Mouse (Mus musculus): ENCODE results near the gene Kif16b. TPM values are rescaled to one million over a fixed set of nuclear protein-coding genes. Genes with fewer than 3 reads are reported as not detected.

Kif16b gene
- polyA plus RNA-seq, 1 experiment from 2014 or later: 10.3 TPM

DNA sequence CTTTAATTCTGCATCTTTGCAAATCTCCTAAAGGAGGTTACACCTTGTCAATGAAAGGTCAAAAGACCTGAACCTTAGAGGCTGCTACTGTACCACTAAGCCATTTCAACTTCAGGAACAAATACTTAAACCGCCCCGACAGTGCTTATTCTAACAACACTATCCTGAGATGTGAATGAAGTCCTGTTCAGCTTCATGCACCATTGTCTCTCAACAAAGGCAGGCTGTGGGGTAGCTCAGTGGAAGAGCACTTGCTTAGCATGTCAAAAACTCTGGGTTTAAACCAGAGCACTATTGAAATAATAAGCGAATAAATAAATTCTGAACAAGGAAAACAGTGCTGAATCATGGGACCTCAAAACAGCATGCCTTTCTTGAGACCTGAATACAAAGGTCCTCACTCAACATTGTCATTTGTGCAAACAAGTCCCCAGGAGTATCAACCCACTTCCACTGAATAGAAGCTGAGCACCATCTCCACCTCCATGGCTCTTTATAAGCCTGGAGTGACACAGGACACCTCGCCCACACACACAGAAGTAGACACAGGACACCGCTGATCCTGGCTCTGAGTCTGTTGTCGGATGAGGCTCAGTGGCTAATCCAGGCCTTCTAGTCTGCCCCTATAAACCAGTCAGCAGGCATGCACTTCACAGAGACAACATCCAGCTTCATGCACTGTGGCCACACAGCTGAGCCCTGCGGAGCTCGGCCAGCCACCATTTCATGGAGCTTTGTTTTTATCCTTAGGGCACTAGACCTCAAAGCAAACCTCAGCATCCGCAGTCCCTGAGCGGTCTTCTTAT is 68.5 kb downstream of the Kif16b start:
- peak; percentile 68 for ATAC-seq (ENCODE audit: insufficient read depth)
- TF ChIP-seq CTCF (IDR thresholded peaks at IDR 0.05; ENCODE audit: low read depth): no peak
- 60% methylated on average over 10 of the region's 10 CpGs for WGBS

DNA sequence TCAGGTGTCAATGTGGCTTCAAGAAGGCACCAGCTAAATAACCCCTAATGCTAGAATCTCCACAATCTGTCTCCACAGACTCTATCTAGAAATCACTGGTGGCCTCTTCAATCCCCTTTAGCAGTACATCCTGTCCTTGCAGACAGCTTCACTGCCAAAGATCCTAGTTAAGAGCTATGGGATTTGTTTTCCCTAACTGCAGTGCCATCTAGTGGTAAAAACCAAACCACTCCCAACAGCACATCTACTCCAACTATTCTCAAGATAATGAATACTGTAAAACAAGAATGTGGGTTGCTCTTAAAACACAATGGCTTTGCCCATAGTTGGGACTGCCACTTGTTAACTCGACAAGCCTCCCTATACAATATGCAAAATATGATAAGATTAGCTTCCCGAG is 88.3 kb downstream of the Kif16b start:
- WGBS: 28% methylated on average over 2 of the region's 2 CpGs
- no peaks in the 10 kb centered on the region for H3K36me3 ChIP-seq (ENCODE audit: insufficient read depth)
- H3K4me1 ChIP-seq (ENCODE audit: insufficient read depth): no peaks in the 10 kb centered on the region
- DNase-seq (peak; percentile 91), ATAC-seq (ENCODE audit: insufficient read depth) (peak; percentile 87; the same call in 1 of the 2 replicates)
- no peak overlapping the region for H3K9ac ChIP-seq
- H3K27ac ChIP-seq (ENCODE audit: low read depth): no peak overlapping the region
- TF ChIP-seq CTCF (IDR thresholded peaks at IDR 0.05; ENCODE audit: low read depth): peak; percentile 75
- H3K9me3 ChIP-seq (ENCODE audit: low read depth, low read length): no peaks in the 10 kb centered on the region
- no peaks in the 10 kb centered on the region for H3K27me3 ChIP-seq (ENCODE audit: insufficient read depth, low read length)
- H3K4me2 ChIP-seq: no peak overlapping the region
- no peak overlapping the region for H3K4me3 ChIP-seq (ENCODE audit: low read depth, low read length)

More for the DNA sequence above, 68.5 kb downstream of the Kif16b start:
- no peaks in the 10 kb centered on the region for H3K9me3 ChIP-seq (ENCODE audit: low read depth, low read length)
- DNase-seq: no peak
- peak overlapping the region; percentile 21; the same call in 1 of the 2 replicates for H3K27ac ChIP-seq (ENCODE audit: low read depth)
- H3K4me1 ChIP-seq (ENCODE audit: insufficient read depth): peaks cover 9% of the 10 kb centered on the region; the same call in 1 of the 2 replicates
- H3K9ac ChIP-seq: no peak overlapping the region
- no peaks in the 10 kb centered on the region for H3K36me3 ChIP-seq (ENCODE audit: insufficient read depth)
- H3K4me3 ChIP-seq (ENCODE audit: low read depth, low read length): no peak overlapping the region
- H3K4me2 ChIP-seq: no peak overlapping the region
- no peaks in the 10 kb centered on the region for H3K27me3 ChIP-seq (ENCODE audit: insufficient read depth, low read length)

DNA sequence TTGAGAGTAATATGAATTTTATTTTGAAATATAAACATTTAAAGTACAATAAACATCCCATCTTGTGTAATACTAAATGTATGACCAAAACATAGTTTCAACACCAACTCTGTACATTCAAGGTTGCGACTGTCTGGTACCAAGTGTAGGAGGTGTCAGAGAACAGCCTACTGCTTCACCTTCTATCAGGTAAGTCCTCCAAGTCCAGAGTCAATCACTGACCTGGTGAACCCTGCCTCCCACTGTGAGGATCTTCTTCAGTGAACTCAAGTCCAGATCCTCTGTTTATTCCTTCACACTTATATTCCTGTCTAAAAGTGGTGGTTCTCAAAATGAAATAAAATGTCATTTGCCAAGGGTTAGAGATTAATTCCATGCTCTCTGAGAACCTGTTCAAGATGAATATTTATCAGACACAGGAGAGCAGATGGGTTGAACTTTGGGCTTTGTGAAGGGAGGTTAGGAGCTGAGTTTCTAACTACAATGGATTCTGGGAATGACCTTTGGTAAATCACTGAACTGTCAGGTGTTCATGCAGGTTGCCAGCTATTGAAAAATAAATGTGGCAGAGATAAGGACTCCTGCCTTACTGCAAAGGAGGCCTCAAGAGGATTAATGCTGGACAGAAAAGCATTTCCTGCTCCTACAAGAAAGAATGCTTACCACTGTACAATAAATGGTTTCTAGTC is 97.4 kb downstream of the Kif16b start:
- TF ChIP-seq CTCF (IDR thresholded peaks at IDR 0.05; ENCODE audit: low read depth): no peak
- DNase-seq (no peak), ATAC-seq (ENCODE audit: insufficient read depth) (no peak)
- H3K4me3 ChIP-seq (ENCODE audit: low read depth, low read length): no peak overlapping the region
- H3K9ac ChIP-seq: no peak overlapping the region
- no peaks in the 10 kb centered on the region for H3K4me1 ChIP-seq (ENCODE audit: insufficient read depth)
- H3K27ac ChIP-seq (ENCODE audit: low read depth): no peak overlapping the region
- H3K9me3 ChIP-seq (ENCODE audit: low read depth, low read length): no peaks in the 10 kb centered on the region
- 86% methylated on average over 1 of the region's 1 CpGs for WGBS
- no peaks in the 10 kb centered on the region for H3K27me3 ChIP-seq (ENCODE audit: insufficient read depth, low read length)
- H3K4me2 ChIP-seq: no peak overlapping the region
- H3K36me3 ChIP-seq (ENCODE audit: insufficient read depth): no peaks in the 10 kb centered on the region

DNA sequence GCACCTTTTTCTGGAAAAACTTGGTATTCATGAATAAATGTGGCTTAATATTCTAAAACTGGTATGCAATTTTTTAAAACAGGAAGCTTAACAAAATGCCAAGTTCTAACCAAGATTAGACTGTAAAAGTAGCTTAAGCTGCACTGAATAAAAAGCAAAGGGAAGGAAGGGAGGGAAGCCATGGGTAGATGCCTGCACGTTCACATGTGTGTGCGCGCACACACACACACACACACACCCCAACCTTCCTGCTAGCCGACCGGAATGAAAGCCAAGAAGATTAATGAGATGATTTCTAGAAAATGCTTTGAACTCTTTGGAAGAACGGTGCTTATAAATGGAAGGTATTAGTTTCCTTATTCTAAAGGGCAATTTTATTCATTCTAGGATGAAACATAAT is 104.0 kb downstream of the Kif16b start:
- Histone ChIP-seq H3K4me2 (no peak overlapping the region), H3K36me3 (ENCODE audit: insufficient read depth) (no peaks in the 10 kb centered on the region), H3K4me3 (ENCODE audit: low read depth, low read length) (no peak overlapping the region), H3K9me3 (ENCODE audit: low read depth, low read length) (no peaks in the 10 kb centered on the region), H3K4me1 (ENCODE audit: insufficient read depth) (no peaks in the 10 kb centered on the region), H3K27ac (ENCODE audit: low read depth) (no peak overlapping the region), H3K27me3 (ENCODE audit: insufficient read depth, low read length) (no peaks in the 10 kb centered on the region), H3K9ac (no peak overlapping the region)
- 46% methylated on average over 6 of the region's 6 CpGs for WGBS
- TF ChIP-seq CTCF (IDR thresholded peaks at IDR 0.05; ENCODE audit: low read depth): no peak
- no peak for DNase-seq
- ATAC-seq (ENCODE audit: insufficient read depth): no peak

DNA sequence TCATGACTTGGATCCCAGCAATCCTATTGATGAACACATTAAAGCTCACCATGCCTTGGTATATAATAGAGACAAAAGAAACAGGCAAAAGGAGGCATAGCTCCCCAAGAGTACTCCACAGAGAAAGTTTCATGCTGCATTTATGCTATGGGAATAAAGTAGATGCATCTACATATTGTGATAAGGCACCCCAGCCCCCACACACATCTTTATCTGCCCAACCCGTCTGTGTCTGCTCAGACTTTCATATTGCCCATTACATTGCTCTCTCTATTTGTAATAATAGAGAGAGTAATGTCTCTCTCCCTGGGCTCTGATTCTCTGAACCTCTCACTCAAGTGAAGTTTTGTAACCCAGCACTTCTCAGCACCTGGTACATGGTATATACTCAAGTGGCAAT is 126.0 kb downstream of the Kif16b start:
- H3K27me3 ChIP-seq (ENCODE audit: insufficient read depth, low read length): no peaks in the 10 kb centered on the region
- no peak for TF ChIP-seq CTCF (IDR thresholded peaks at IDR 0.05; ENCODE audit: low read depth)
- no peak overlapping the region for H3K9ac ChIP-seq
- DNase-seq (no peak), ATAC-seq (ENCODE audit: insufficient read depth) (no peak)
- no peaks in the 10 kb centered on the region for H3K9me3 ChIP-seq (ENCODE audit: low read depth, low read length)
- H3K36me3 ChIP-seq (ENCODE audit: insufficient read depth): no peaks in the 10 kb centered on the region
- no peaks in the 10 kb centered on the region for H3K4me1 ChIP-seq (ENCODE audit: insufficient read depth)
- WGBS: 37% methylated on average over 1 of the region's 1 CpGs
- H3K27ac ChIP-seq (ENCODE audit: low read depth): no peak overlapping the region
- H3K4me3 ChIP-seq (ENCODE audit: low read depth, low read length): no peak overlapping the region
- H3K4me2 ChIP-seq: no peak overlapping the region

DNA sequence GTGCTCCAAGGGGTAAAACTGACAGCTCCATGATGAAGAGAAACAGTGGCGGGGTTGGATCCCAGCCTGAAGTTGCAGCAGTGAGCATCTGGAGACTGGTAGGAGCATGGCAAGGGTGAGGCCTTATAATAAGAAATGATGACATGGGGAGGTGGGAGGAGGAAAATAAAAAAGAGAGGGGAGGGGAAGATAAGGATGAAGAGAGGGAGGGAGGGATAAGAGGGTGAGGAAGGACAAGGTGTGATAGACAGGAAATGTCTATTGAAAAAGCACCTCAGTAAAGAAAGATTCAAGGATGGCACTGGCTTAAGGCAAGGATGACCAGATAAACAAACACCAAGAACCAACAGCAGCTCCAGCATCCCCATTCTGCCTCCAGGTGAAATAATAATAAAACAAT is 126.6 kb downstream of the Kif16b start:
- 86% methylated on average over 1 of the region's 1 CpGs for WGBS
- no peak for ATAC-seq (ENCODE audit: insufficient read depth)
- no peak for TF ChIP-seq CTCF (IDR thresholded peaks at IDR 0.05; ENCODE audit: low read depth)
- Histone ChIP-seq H3K4me1 (ENCODE audit: insufficient read depth) (no peaks in the 10 kb centered on the region), H3K27me3 (ENCODE audit: insufficient read depth, low read length) (no peaks in the 10 kb centered on the region), H3K27ac (ENCODE audit: low read depth) (no peak overlapping the region), H3K9ac (no peak overlapping the region), H3K4me2 (no peak overlapping the region), H3K4me3 (ENCODE audit: low read depth, low read length) (no peak overlapping the region), H3K36me3 (ENCODE audit: insufficient read depth) (no peaks in the 10 kb centered on the region), H3K9me3 (ENCODE audit: low read depth, low read length) (no peaks in the 10 kb centered on the region)
- no peak for DNase-seq

DNA sequence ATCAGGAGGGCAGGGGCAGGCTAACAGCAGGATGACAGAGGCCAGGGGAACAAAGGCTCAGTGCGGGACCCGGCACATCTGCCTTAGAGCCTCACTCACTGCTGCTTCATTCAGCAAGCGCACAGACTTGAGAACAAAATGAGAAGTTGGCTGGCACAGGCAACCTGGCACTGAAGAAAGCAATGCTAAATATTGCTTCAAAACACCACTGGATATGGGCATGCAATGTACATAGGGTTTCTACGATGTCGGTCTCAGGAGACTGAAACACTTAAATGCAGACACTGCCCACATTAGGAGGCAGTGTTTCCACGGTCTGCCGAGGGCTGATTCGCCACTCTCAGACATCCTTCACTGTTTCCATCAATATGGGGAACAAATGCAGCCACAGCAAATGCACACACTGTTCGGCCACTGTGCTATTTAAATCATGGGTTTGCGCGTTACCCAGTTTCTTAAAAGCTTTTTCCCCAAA is 131.6 kb downstream of the Kif16b start:
- H3K9ac ChIP-seq: no peak overlapping the region
- no peak for ATAC-seq (ENCODE audit: insufficient read depth)
- H3K4me3 ChIP-seq (ENCODE audit: low read depth, low read length): no peak overlapping the region
- no peak for TF ChIP-seq CTCF (IDR thresholded peaks at IDR 0.05; ENCODE audit: low read depth)
- WGBS: 86% methylated on average over 11 of the region's 11 CpGs
- H3K9me3 ChIP-seq (ENCODE audit: low read depth, low read length): no peaks in the 10 kb centered on the region
- no peaks in the 10 kb centered on the region for H3K27me3 ChIP-seq (ENCODE audit: insufficient read depth, low read length)
- H3K4me1 ChIP-seq (ENCODE audit: insufficient read depth): no peaks in the 10 kb centered on the region
- no peaks in the 10 kb centered on the region for H3K36me3 ChIP-seq (ENCODE audit: insufficient read depth)
- DNase-seq: no peak
- H3K27ac ChIP-seq (ENCODE audit: low read depth): no peak overlapping the region
- no peak overlapping the region for H3K4me2 ChIP-seq

All from lung, embryonic 14.5 days (tissue).